Mouse (Mus musculus) small intestine, adult 2 months (tissue): ENCODE data around the gene Scaf11.

Source experiments
- CTCF ChIP-seq: fragments of 200-500 bp; IDR thresholded peaks from 2 replicates; pipeline ENCODE4 v1.5.1; 2012; ENCODE audit warnings: low read depth, mild to moderate bottlenecking, control low read depth, inconsistent platforms, low read length, moderate library complexity, mixed read lengths; ENCODE audit not compliant: insufficient replicate concordance, insufficient read length; ENCODE audit errors: extremely low read depth
- POLR2A ChIP-seq: fragments of 200-500 bp; IDR thresholded peaks from 2 replicates; pipeline ENCODE4 v1.6.1; 2012; ENCODE audit warnings: low read depth, mild to moderate bottlenecking, control low read depth, inconsistent platforms, low read length, moderate library complexity

DNA sequence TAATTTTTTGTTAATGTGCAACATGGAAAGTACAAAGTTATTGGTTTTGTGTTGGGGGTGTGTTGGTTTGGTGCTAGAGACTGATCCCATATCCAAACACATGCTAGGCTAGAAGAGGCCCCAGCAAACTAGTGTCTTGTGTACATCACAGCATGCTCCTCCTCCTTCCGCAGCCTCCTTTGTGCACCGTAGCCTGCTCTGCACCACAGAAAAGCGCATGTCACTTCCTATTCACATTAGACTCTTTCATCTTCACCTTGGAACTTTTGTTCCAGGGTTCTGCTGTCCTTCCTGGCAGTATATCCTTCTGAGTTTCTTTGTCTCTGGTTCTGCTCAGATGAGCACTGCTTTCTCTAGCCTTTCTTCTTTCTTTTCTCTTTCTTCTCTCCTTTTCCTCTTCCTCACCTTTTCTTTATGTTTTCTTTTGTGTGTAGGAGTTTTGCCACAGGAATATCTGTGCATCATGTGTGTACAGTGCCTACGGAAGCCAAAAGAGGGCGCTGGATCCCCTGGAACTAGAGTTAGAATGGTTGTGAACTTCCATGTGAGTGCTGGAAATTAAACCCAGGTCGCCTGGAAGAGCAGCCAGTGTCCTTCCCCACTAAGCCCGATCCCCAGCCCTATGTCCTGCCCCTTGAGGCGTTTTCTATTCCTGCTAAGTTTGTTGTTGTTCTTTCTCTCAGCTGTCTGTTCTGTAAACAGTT lies 63.9 kb downstream of the Scaf11 start:
- TF ChIP-seq POLR2A (no peak), CTCF (no peak)
